Comparison of ENCODE assay signal across 11 mouse cellular contexts in the genomic region with DNA sequence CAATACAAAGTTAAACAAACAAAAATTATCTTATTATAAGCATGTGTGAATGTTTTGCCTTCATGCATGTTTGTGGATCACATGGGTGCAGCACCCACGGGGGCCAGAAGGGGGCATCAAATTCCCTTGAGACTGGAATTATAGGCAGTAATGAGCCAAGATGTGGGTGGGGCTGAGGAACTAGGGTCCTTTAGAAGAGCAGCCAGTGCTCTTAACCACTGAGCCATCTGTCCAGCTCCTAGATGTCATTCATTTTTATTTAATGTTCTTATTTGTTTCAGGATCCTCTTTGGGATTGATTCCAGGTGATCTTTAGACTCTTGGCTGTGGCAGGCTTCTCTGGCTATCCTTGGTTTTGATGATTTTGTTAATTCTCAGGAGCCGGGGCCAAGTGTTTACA. TPM values are rescaled to one million over a fixed set of nuclear protein-coding genes. Genes with fewer than 3 reads are reported as not detected.
A peak's percentile ranks its signal among the peaks of the same experiment; 100 is the strongest.
DNase-seq lines count a peak whose midpoint lies in the region; ATAC-seq lines count a peak whose summit lies in the region.
"Had no signal": no experiment of that assay in that cellular context is flagged by ENCODE, and none has a peak within 500 bp of the region (broad histone marks: within the 10 kb centered on the region; RNA-seq: fewer than 3 reads in every experiment).

No protein-coding gene starts in this region.

- H3K4me2 ChIP-seq in forebrain, embryonic 15.5 days (replicated peaks): no peak overlapping the region

- H3K4me3 ChIP-seq in forebrain, embryonic 15.5 days: no peak overlapping the region

- no peak overlapping the region for H3K9ac ChIP-seq in forebrain, embryonic 15.5 days (replicated peaks)

- WGBS in forebrain, embryonic 15.5 days: 55% methylated on average over 2 of the region's 2 CpGs

- no peaks in the 10 kb centered on the region for H3K27me3 ChIP-seq in forebrain, embryonic 15.5 days

- H3K27ac ChIP-seq in forebrain, embryonic 15.5 days (replicated peaks): no peak overlapping the region

- ATAC-seq in CD4-positive, CD25-positive, alpha-beta regulatory T cell, adult 4 months: no peak
- peak; percentile 55; the same call in 1 of the 2 replicates for ATAC-seq in megakaryocyte-erythroid progenitor cell, adult 5-6 weeks (replicated peaks; ENCODE audit: low FRiP score, low TSS enrichment, poor library complexity, severe bottlenecking)
- no peak for ATAC-seq in forebrain, embryonic 15.5 days (replicated peaks)

- H3K36me3 ChIP-seq in forebrain, embryonic 15.5 days: no peaks in the 10 kb centered on the region

- peak; percentile 41 for DNase-seq in CD4-positive, CD25-positive, alpha-beta regulatory T cell, adult 2 months (ENCODE audit: low read depth, low spot score)
- peak; percentile 18 for DNase-seq in right cerebral cortex, postnatal 4 days
- no peak for DNase-seq in right cerebral cortex, postnatal 25 days
- peak; percentile 42 for DNase-seq in kidney, postnatal 10 days
- no peak for DNase-seq in frontal cortex, postnatal 25 days (ENCODE audit: low spot score in 2 of 2)
- DNase-seq: gastrocnemius, postnatal 14 days had no signal

- no peaks in the 10 kb centered on the region for H3K4me1 ChIP-seq in forebrain, embryonic 15.5 days

- H3K9me3 ChIP-seq in forebrain, embryonic 15.5 days: no peaks in the 10 kb centered on the region

RNA-seq across cellular contexts. Expression of gene Cyp1a1, which starts 0.4 kb away (rescaled TPM):
- not detected for polyA plus RNA-seq in CD4-positive, CD25-positive, alpha-beta regulatory T cell, adult 4 months (2017; shearing (Covaris generic))
- 0.52 and 1.7 TPM in 2 replicates for total RNA-seq in megakaryocyte-erythroid progenitor cell, adult 5-6 weeks (2014; fragmentation: Nextera tagmentation)
- total RNA-seq in megakaryocyte-erythroid progenitor cell, adult 5-6 weeks (2017): 1.3 TPM in 1 of 2 replicates, not detected in the other
- 0.06 and 0.20 TPM in 2 replicates for polyA plus RNA-seq in forebrain, embryonic 15.5 days (2015; fragmentation: Nextera tagmentation; extraction: Ambion mirVana)
- total RNA-seq: midbrain, postnatal 0 days had no signal

RNA-seq across cellular contexts. Expression of gene Cyp1a2, which starts 4.7 kb away (rescaled TPM):
- not detected for polyA plus RNA-seq in CD4-positive, CD25-positive, alpha-beta regulatory T cell, adult 4 months (2017; shearing (Covaris generic))
- not detected in 2 replicates for total RNA-seq in megakaryocyte-erythroid progenitor cell, adult 5-6 weeks (2014; fragmentation: Nextera tagmentation)
- total RNA-seq in megakaryocyte-erythroid progenitor cell, adult 5-6 weeks (2017): not detected in 2 replicates
- not detected in 2 replicates for polyA plus RNA-seq in forebrain, embryonic 15.5 days (2015; fragmentation: Nextera tagmentation; extraction: Ambion mirVana)
- total RNA-seq: gastrocnemius, postnatal 14 days; layer of hippocampus, postnatal 10 days; midbrain, postnatal 0 days had no signal
- polyA plus RNA-seq: midbrain, postnatal 0 days had no signal

RNA-seq across cellular contexts. Expression of gene Edc3, which starts 20.2 kb away (rescaled TPM):
- polyA plus RNA-seq in CD4-positive, CD25-positive, alpha-beta regulatory T cell, adult 4 months (2017; shearing (Covaris generic)): 10 to 100 TPM; 30.2 to 30.5 TPM
- 14.2 and 25.0 TPM in 2 replicates for total RNA-seq in megakaryocyte-erythroid progenitor cell, adult 5-6 weeks (2014; fragmentation: Nextera tagmentation)
- 4.8 and 6.0 TPM in 2 replicates for total RNA-seq in megakaryocyte-erythroid progenitor cell, adult 5-6 weeks (2017)
- 36.4 and 37.1 TPM in 2 replicates for polyA plus RNA-seq in forebrain, embryonic 15.5 days (2015; fragmentation: Nextera tagmentation; extraction: Ambion mirVana)

RNA-seq across cellular contexts. Expression of gene Csk, which starts 34.7 kb away (rescaled TPM):
- polyA plus RNA-seq in CD4-positive, CD25-positive, alpha-beta regulatory T cell, adult 4 months (2017; shearing (Covaris generic)): 100 to 1,000 TPM; 110 to 150 TPM
- total RNA-seq in megakaryocyte-erythroid progenitor cell, adult 5-6 weeks (2014; fragmentation: Nextera tagmentation): 151 and 213 TPM in 2 replicates
- 158 and 213 TPM in 2 replicates for total RNA-seq in megakaryocyte-erythroid progenitor cell, adult 5-6 weeks (2017)
- 37.4 and 41.7 TPM in 2 replicates for polyA plus RNA-seq in forebrain, embryonic 15.5 days (2015; fragmentation: Nextera tagmentation; extraction: Ambion mirVana)

Comparison
In these comparisons a context has a peak if more than half of its experiments do, and no peak if none do; other contexts are left out.
1. DNase-seq: peak in CD4-positive, CD25-positive, alpha-beta regulatory T cell, adult 2 months (single experiment), right cerebral cortex, postnatal 4 days (single experiment) and kidney, postnatal 10 days (single experiment); none in right cerebral cortex, postnatal 25 days (single experiment) and frontal cortex, postnatal 25 days (0 of 2).